Mouse (Mus musculus): ENCODE measurements around the gene Pcnp.
A peak's percentile ranks its signal among the peaks of the same experiment; 100 is the strongest.

GRCm38 (mm10) chr16:56037138-56038010, 7.8 kb upstream of the Pcnp start, which contains the start of gene Trmt10c:
- TF ChIP-seq CTCF (IDR thresholded peaks at IDR 0.05; ENCODE audit: extremely low read depth, insufficient read depth, insufficient read length, insufficient replicate concordance) (no peak), POLR2A (IDR thresholded peaks at IDR 0.05; ENCODE audit: low read depth, low read length) (peak; percentile 75)
